Mouse (Mus musculus) ovary, adult 18-20 months (tissue): ENCODE data around the gene Pi4k2a.

Source experiments
- DNase-seq: peaks from one replicate; pipeline ENCODE4 v3.0.0; 2022; ENCODE audit warnings: low spot score, mixed read lengths

The Pi4k2a gene

DNA sequence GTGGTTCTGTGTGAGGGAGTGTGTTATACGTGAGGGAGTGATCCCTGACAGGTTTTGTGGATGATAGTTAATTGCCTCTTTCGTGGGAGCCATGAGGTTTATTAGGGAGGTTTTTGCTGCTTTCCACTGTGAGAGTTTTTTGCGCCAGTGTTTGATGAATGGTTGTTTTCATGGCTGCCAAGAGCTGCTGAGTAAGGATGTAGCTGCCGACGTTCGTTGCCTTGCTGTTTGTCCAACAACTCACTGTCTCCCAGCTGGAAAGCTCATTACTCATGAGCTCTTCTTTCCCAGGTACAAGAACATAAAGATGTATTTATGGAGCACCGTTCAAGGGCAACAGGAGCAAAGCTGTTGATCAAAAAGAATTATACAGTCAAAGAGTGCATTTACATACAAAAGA is 73.9 kb downstream of the Pi4k2a start:
- no peak for DNase-seq

DNA sequence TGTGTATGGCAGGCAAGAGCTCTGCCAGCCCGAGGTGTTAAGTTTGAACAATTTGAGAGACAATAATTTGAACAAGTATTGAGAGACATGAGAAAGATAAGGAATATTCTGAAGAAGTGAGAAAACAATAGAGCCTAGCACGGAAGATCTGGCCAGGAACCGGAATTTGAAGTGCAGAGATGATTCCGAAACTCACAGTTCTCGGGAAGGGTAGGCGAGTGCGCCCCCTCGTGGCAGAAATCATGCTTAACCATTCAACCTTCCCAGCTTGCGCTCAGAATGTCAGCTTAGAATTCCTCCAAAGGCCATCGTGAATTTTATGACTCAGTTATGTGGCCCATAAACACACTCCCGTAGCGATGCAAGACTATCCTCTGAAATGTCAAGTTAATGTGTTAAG is 75.9 kb downstream of the Pi4k2a start:
- DNase-seq, result peak; percentile 49

DNA sequence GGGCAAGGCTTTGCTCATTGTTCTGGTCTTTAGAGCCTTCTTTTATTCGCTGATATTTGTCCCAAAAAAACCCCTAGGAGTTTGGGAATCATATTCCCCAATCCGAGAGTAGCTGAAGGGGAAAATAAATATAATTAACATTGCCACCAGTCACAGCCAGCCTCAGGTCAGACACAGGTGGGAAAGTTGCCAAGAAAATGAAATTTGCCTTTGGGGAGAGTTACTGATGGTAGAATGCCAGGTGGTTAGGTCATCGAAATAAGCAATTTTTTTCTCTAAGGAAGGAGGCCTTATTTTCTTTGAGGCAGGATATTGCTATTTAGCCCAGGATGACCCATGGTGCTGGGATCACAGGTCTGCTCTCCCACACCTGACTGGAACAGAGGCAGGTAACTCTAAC is 76.5 kb downstream of the Pi4k2a start:
- DNase-seq, result no peak

DNA sequence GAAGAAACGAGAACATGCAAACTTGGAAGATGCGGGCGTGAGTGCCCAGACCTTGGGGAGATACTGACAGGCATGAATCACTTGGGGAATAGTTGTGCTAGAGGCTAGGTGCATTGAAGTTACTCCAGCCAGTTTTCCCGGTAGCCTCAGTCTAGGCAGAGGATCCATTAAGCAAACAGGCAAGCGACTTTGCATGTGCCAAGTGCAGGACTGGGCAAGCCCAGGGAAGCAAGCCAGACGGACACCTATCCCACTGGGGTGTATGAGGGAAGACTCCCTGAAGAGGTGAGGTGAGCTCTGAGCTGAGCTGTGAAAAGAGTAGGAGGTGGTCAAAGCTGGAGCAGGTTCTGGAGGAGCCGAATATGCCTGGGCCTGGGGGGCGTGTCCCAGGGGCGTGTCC is 77.2 kb downstream of the Pi4k2a start:
- DNase-seq, result no peak

DNA sequence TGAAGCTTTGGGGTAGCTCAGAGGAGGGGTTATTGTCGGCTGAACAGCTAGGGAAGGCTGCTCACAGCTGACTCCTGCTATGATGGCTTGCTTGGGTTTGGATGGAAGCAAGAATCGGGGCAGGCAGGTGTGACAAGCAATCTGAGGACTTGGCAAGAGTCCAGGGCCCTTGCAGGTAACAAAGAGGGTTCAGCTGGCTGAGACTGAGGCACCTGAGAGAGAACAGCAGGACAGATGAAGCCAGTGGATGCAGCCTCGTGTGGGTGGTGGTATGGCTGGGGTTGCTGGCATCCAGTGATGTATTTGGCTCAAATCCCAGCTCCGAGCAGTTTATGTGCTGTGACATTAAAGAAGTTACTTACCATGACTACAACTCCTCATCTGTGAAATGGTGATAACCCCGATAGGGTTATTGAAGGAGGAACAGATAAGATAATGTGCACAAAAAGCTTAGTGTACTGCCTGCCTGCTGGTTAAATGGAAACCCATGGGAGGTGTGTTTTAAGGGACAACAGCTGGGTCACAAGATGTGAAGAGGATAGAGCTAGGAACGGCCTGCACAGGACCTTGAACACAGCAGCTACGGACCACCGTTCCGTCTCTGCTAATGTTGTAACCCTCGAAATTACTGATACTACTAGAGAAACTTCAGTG is 79.2 kb downstream of the Pi4k2a start:
- DNase-seq, result no peak

DNA sequence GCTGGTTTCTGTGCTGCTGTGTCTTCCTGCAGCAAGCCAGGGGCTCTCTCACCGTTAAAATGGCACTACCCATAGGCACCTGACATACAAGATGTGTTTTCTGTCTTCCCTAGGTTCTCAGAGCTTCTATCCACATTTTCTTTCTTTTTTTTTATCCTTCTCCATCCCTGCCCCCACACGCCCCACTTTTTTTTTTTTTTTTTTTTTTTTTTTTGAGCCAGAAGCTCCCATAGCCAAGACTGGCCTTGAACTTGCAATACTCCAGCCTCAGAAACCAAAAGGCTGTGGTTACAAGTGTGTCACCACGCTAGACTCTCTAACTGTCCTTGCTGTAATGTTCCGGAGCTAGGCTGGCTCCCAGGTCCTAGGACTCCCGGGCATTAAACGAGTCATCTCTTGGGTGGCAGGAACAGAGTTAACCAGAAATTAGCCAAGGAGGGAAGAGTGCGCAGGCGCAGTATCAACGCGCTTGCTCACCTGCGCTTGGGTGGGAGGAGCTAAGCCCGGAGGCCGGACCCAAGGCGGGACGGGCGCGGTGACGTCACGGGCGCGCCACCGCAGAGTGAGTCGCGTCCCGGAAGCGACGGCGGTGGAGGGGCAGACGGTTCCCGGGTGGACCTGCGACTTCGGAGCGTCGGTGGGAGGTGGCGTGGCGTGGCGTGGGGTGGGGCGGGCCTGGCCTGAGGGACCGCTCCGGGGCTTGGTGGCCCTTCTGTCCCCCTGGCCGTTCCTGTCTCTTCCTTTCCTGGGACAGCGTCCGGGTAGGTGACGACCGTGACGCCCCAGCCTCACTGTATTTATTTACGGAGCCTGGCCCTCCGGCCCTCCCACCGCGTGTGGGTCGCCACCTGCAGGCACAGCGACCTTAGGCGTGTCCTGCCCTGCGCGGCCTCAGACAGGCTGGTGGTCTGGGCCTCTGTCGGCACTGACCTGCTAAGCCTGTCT is 80.0 kb downstream of the Pi4k2a start:
- peak; percentile 87 for DNase-seq
